Mouse (Mus musculus): ENCODE results near the gene Atoh7. TPM values are rescaled to one million over a fixed set of nuclear protein-coding genes. Genes with fewer than 3 reads are reported as not detected.
"Not testable (repeated sequence)": the region's sequence is repeated elsewhere in the genome, so short reads cannot be mapped to it uniquely, and the experiment has no call there.

Gene Atoh7
- polyA plus RNA-seq (2021) = not detected

- no peak for ATAC-seq
- POLR2A ChIA-PET = no interaction called here
Observed at GRCm38 (mm10) chr10:63099521-63099920, at the start of gene Atoh7. Atoh7 (plus strand) TSS chr10:63099651.

GRCm38 (mm10) chr10:63051267-63051666, 48.2 kb upstream of the Atoh7 start:
- ATAC-seq = no peak
- in situ Hi-C loops (cut with MboI; ENCODE audit: low pct_unique_long_range_greater_than_20kb) = no loop called here
- TF ChIP-seq CTCF (IDR thresholded peaks at IDR 0.05) = no peak
- ChIA-PET POLR2A (no interaction called here), CTCF (interaction anchor here (1.0 kb wide), 1 partner anchor 9 kb away, joined by 3 read pairs; no protein-coding TSS in a partner anchor)
- no peak for DNase-seq (ENCODE audit: low read depth, low spot score)
- no peaks in the 10 kb centered on the region for H3K27me3 ChIP-seq

More at GRCm38 (mm10) chr10:63099521-63099920, at the start of gene Atoh7:
- CTCF ChIA-PET = no interaction called here
- in situ Hi-C loops (cut with MboI; ENCODE audit: low pct_unique_long_range_greater_than_20kb) = no loop called here
- no peak for TF ChIP-seq CTCF (IDR thresholded peaks at IDR 0.05)
- peaks cover 22% of the 10 kb centered on the region for H3K27me3 ChIP-seq
- DNase-seq (ENCODE audit: low read depth, low spot score) = no peak

- CTCF ChIA-PET = interaction anchor here (1.0 kb wide), 1 partner anchor 8 kb away, joined by 3 read pairs; no protein-coding TSS in a partner anchor
- ATAC-seq (no peak), DNase-seq (ENCODE audit: low read depth, low spot score) (no peak)
- in situ Hi-C loops (cut with MboI; ENCODE audit: low pct_unique_long_range_greater_than_20kb) = no loop called here
- no peak for TF ChIP-seq CTCF (IDR thresholded peaks at IDR 0.05)
- no peaks in the 10 kb centered on the region for H3K27me3 ChIP-seq
- POLR2A ChIA-PET = no interaction called here
Observed at GRCm38 (mm10) chr10:63052011-63052410, 47.4 kb upstream of the Atoh7 start.

GRCm38 (mm10) chr10:63053007-63053406, 46.4 kb upstream of the Atoh7 start:
- in situ Hi-C loops (cut with MboI; ENCODE audit: low pct_unique_long_range_greater_than_20kb) = no loop called here
- POLR2A ChIA-PET = no interaction called here

GRCm38 (mm10) chr10:63054071-63054470, 45.4 kb upstream of the Atoh7 start:
- POLR2A ChIA-PET; ATAC-seq; H3K27me3 ChIP-seq; DNase-seq (ENCODE audit: low read depth, low spot score); in situ Hi-C loops (cut with MboI; ENCODE audit: low pct_unique_long_range_greater_than_20kb): not testable (repeated sequence)
- CTCF ChIA-PET = interaction anchor here (1.5 kb wide), 1 partner anchor 13 kb away, joined by 3 read pairs; no protein-coding TSS in a partner anchor

More at GRCm38 (mm10) chr10:63053007-63053406, 46.4 kb upstream of the Atoh7 start:
- DNase-seq (ENCODE audit: low read depth, low spot score) = no peak
- no peaks in the 10 kb centered on the region for H3K27me3 ChIP-seq
- no peak for ATAC-seq
- CTCF ChIA-PET = interaction anchor here (1.5 kb wide), 1 partner anchor 14 kb away, joined by 3 read pairs; no protein-coding TSS in a partner anchor
- TF ChIP-seq CTCF (IDR thresholded peaks at IDR 0.05) = no peak

GRCm38 (mm10) chr10:63054586-63054985, 44.9 kb upstream of the Atoh7 start:
- in situ Hi-C loops (cut with MboI; ENCODE audit: low pct_unique_long_range_greater_than_20kb) = no loop called here
- DNase-seq (ENCODE audit: low read depth, low spot score) (no peak), ATAC-seq (no peak)
- ChIA-PET CTCF (interaction anchor here (1.5 kb wide), 1 partner anchor 12 kb away, joined by 3 read pairs; no protein-coding TSS in a partner anchor), POLR2A (no interaction called here)
- no peaks in the 10 kb centered on the region for H3K27me3 ChIP-seq
- TF ChIP-seq CTCF (IDR thresholded peaks at IDR 0.05) = no peak

GRCm38 (mm10) chr10:63056966-63057750, 42.3 kb upstream of the Atoh7 start:
- no peaks in the 10 kb centered on the region for H3K27me3 ChIP-seq
- in situ Hi-C loops (cut with MboI; ENCODE audit: low pct_unique_long_range_greater_than_20kb) = no loop called here
- DNase-seq (ENCODE audit: low read depth, low spot score) = no peak
- TF ChIP-seq CTCF (IDR thresholded peaks at IDR 0.05) = no peak
- POLR2A ChIA-PET = no interaction called here
- CTCF ChIA-PET = interaction anchor here (1.1 to 1.3 kb wide), 2 partner anchors 8 to 14 kb away, joined by 3 to 6 read pairs; no protein-coding TSS in a partner anchor
- ATAC-seq = no peak

GRCm38 (mm10) chr10:63059862-63060261, 39.6 kb upstream of the Atoh7 start, which contains the start of gene Pbld1:
Pbld1 (plus strand) TSS chr10:63060162.
- H3K27me3 ChIP-seq = no peaks in the 10 kb centered on the region
- TF ChIP-seq CTCF (IDR thresholded peaks at IDR 0.05) = no peak
- ChIA-PET CTCF (interaction anchor here (0.7 to 1.3 kb wide), 4 partner anchors 8 to 74 kb away, joined by 3 read pairs; no protein-coding TSS in a partner anchor), POLR2A (interaction anchor here (1.0 kb wide), 1 partner anchor 62 kb away, joined by 3 read pairs; no protein-coding TSS in a partner anchor)
- in situ Hi-C loops (cut with MboI; ENCODE audit: low pct_unique_long_range_greater_than_20kb) = loop anchor here (5.0 to 10.0 kb wide), 2 partner anchors 33 to 75 kb away; partner anchors contain the start of gene Rufy2
- no peak for ATAC-seq
- DNase-seq (ENCODE audit: low read depth, low spot score) = no peak

- DNase-seq (ENCODE audit: low read depth, low spot score) = no peak
- in situ Hi-C loops (cut with MboI; ENCODE audit: low pct_unique_long_range_greater_than_20kb) = loop anchor here (5.0 to 10.0 kb wide), 2 partner anchors 33 to 76 kb away; partner anchors contain the start of gene Rufy2
- ChIA-PET CTCF (interaction anchor here (0.7 to 1.3 kb wide), 4 partner anchors 9 to 74 kb away, joined by 3 read pairs; no protein-coding TSS in a partner anchor), POLR2A (no interaction called here)
- no peak for ATAC-seq
- H3K27me3 ChIP-seq = no peaks in the 10 kb centered on the region
- TF ChIP-seq CTCF (IDR thresholded peaks at IDR 0.05) = no peak
Observed at GRCm38 (mm10) chr10:63060406-63060805, 39.0 kb upstream of the Atoh7 start.

- ATAC-seq (no peak), DNase-seq (ENCODE audit: low read depth, low spot score) (no peak)
- ChIA-PET CTCF (no interaction called here), POLR2A (no interaction called here)
- no peak for TF ChIP-seq CTCF (IDR thresholded peaks at IDR 0.05)
- no peaks in the 10 kb centered on the region for H3K27me3 ChIP-seq
- in situ Hi-C loops (cut with MboI; ENCODE audit: low pct_unique_long_range_greater_than_20kb) = loop anchor here (5.0 to 10.0 kb wide), 2 partner anchors 34 to 76 kb away; partner anchors contain the start of gene Rufy2
Observed at GRCm38 (mm10) chr10:63061266-63061665, 38.2 kb upstream of the Atoh7 start.

Measured in Patski (cell line).